Mouse (Mus musculus): Measurements from ENCODE around the gene Maml2.

- no peak for TF ChIP-seq CTCF (IDR thresholded peaks at IDR 0.05; ENCODE audit: borderline replicate concordance, insufficient read depth, low read depth, low read length)
- no peak for TF ChIP-seq POLR2A (IDR thresholded peaks at IDR 0.05; ENCODE audit: borderline replicate concordance, insufficient read depth, low read length)
Measured at GRCm38 (mm10) chr9:13497690-13498333, 200.1 kb downstream of the Maml2 start.
